Comparison of ENCODE assay signal across 10 mouse cellular contexts in genomic region chr8:91170914-91171313, GRCm38 (mm10). TPM values are rescaled to one million over a fixed set of nuclear protein-coding genes. Genes with fewer than 3 reads are reported as not detected.
DNase-seq lines count a peak whose midpoint lies in the region; ATAC-seq lines count a peak whose summit lies in the region.
"Had no signal": no experiment of that assay in that cellular context is flagged by ENCODE, and none has a peak within 500 bp of the region (broad histone marks: within the 10 kb centered on the region; RNA-seq: fewer than 3 reads in every experiment).

No protein-coding gene starts in this region.

- H3K27ac ChIP-seq in hindbrain, embryonic 14.5 days = 0 out of 2 replicates have a peak overlapping the region, but pooled peaks have one; percentile 39
- H3K27ac ChIP-seq in midbrain, embryonic 12.5 days (replicated peaks) = peak overlapping the region; percentile 31
- H3K27ac ChIP-seq in heart, embryonic 11.5 days (ENCODE audit: low read depth, low read length) = no peak overlapping the region

- 0 out of 2 replicates have a peak, but pooled peaks have one; percentile 55 for ATAC-seq in hindbrain, embryonic 14.5 days (ENCODE audit: low FRiP score)
- peak; percentile 52; the same call in 1 of the 2 replicates for ATAC-seq in midbrain, embryonic 12.5 days (ENCODE audit: low FRiP score, low read depth)
- ATAC-seq in heart, embryonic 11.5 days (replicated peaks; ENCODE audit: insufficient number of reproducible peaks, low FRiP score, low TSS enrichment) = no peak
- ATAC-seq in inflammation-experienced regulatory T-cells, adult 6 months = no peak
- ATAC-seq: intestine, embryonic 16.5 days had no signal

- H3K9me3 ChIP-seq in hindbrain, embryonic 14.5 days (ENCODE audit: control insufficient read depth, low read length) = no peaks in the 10 kb centered on the region
- H3K9me3 ChIP-seq in midbrain, embryonic 12.5 days = no peaks in the 10 kb centered on the region
- no peaks in the 10 kb centered on the region for H3K9me3 ChIP-seq in heart, embryonic 11.5 days (replicated peaks; ENCODE audit: control insufficient read depth, low read length)

- H3K4me1 ChIP-seq in hindbrain, embryonic 14.5 days (replicated peaks; ENCODE audit: control insufficient read depth, insufficient read depth, low read length) = peaks cover 18% of the 10 kb centered on the region
- H3K4me1 ChIP-seq in midbrain, embryonic 12.5 days = peaks cover 22% of the 10 kb centered on the region
- H3K4me1 ChIP-seq in heart, embryonic 11.5 days (ENCODE audit: control insufficient read depth, insufficient read depth, low read length) = no peaks in the 10 kb centered on the region

- H3K4me3 ChIP-seq in hindbrain, embryonic 14.5 days (replicated peaks; ENCODE audit: low read length) = no peak overlapping the region
- peak overlapping the region; percentile 12 for H3K4me3 ChIP-seq in midbrain, embryonic 12.5 days
- H3K4me3 ChIP-seq in heart, embryonic 11.5 days (ENCODE audit: low read depth, low read length) = no peak overlapping the region

- WGBS in hindbrain, embryonic 14.5 days = 14% methylated on average over 14 of the region's 14 CpGs
- WGBS in midbrain, embryonic 12.5 days = 30% methylated on average over 14 of the region's 14 CpGs
- WGBS in heart, embryonic 11.5 days (ENCODE audit: insufficient replicate concordance) = 73% methylated on average over 14 of the region's 14 CpGs

- H3K9ac ChIP-seq in hindbrain, embryonic 14.5 days = no peak overlapping the region
- no peak overlapping the region for H3K9ac ChIP-seq in midbrain, embryonic 12.5 days (replicated peaks)
- H3K9ac ChIP-seq in heart, embryonic 11.5 days (ENCODE audit: low read depth, low read length) = no peak overlapping the region

- peak overlapping the region; percentile 45 for H3K4me2 ChIP-seq in hindbrain, embryonic 14.5 days (replicated peaks)
- H3K4me2 ChIP-seq in midbrain, embryonic 12.5 days (replicated peaks) = peak overlapping the region; percentile 44
- H3K4me2 ChIP-seq in heart, embryonic 11.5 days = no peak overlapping the region

- no peaks in the 10 kb centered on the region for H3K27me3 ChIP-seq in hindbrain, embryonic 14.5 days (ENCODE audit: control insufficient read depth, insufficient read depth, low read length)
- peaks cover 19% of the 10 kb centered on the region for H3K27me3 ChIP-seq in midbrain, embryonic 12.5 days
- no peaks in the 10 kb centered on the region for H3K27me3 ChIP-seq in heart, embryonic 11.5 days (ENCODE audit: control insufficient read depth, insufficient read depth, low read length)

- H3K36me3 ChIP-seq in hindbrain, embryonic 14.5 days (replicated peaks; ENCODE audit: control insufficient read depth, insufficient read depth) = no peaks in the 10 kb centered on the region
- no peaks in the 10 kb centered on the region for H3K36me3 ChIP-seq in midbrain, embryonic 12.5 days
- H3K36me3 ChIP-seq in heart, embryonic 11.5 days (ENCODE audit: control insufficient read depth, insufficient read depth, low read length) = no peaks in the 10 kb centered on the region

- DNase-seq in brain, adult 2 months (ENCODE audit: low read depth, low spot score) = peak; percentile 36
- DNase-seq in brain, embryonic 18.5 days (ENCODE audit: low read depth, low spot score) = peak; percentile 40
- peak; percentile 57 for DNase-seq in hindbrain, embryonic 14.5 days (ENCODE audit: low spot score)
- no peak for DNase-seq in B cell, adult 2 months
- DNase-seq: lung, adult 18-20 months; spleen, adult 18-20 months had no signal

RNA-seq across cellular contexts. Expression of gene Aktip, which starts 28.9 kb away (rescaled TPM):
- polyA plus RNA-seq in hindbrain, embryonic 14.5 days (2014; fragmentation: Nextera tagmentation; extraction: Ambion mirVana) = 118 and 139 TPM in 2 replicates
- polyA plus RNA-seq in midbrain, embryonic 12.5 days (2016; fragmentation: Nextera tagmentation; extraction: Ambion mirVana) = 107 TPM in 2 replicates
- polyA plus RNA-seq in heart, embryonic 11.5 days (2014; fragmentation: Nextera tagmentation; extraction: Ambion mirVana) = 42.7 and 50.0 TPM in 2 replicates
- 10 to 100 TPM; 22.7 to 36.9 (median 29.0) TPM for polyA plus RNA-seq in inflammation-experienced regulatory T-cells, adult 6 months (2017; shearing (Covaris generic))

Comparison
In these comparisons a context has a peak if more than half of its experiments do, and no peak if none do; other contexts are left out.
1. DNase-seq: peak in brain, adult 2 months (single experiment), brain, embryonic 18.5 days (single experiment) and hindbrain, embryonic 14.5 days (single experiment); none in B cell, adult 2 months (0 of 2).
2. ATAC-seq: peak in hindbrain, embryonic 14.5 days (single experiment) and midbrain, embryonic 12.5 days (single experiment); none in heart, embryonic 11.5 days (single experiment) and inflammation-experienced regulatory T-cells, adult 6 months (single experiment).